Mouse (Mus musculus) spleen, embryonic (tissue): ENCODE data around the gene Wrap53.
"Not testable (repeated sequence)": the region's sequence is repeated elsewhere in the genome, so short reads cannot be mapped to it uniquely, and the experiment has no call there.

Experiments
- CTCF ChIA-PET: fragments of 350-600 bp; sonication (Branson Sonifier 250); formaldehyde crosslinking; loops from one replicate; lab custom pipeline; 2022; lab: Charles Lee

Wrap53 gene

GRCm38 (mm10) chr11:69580091-69580514, at the start of gene Wrap53, which contains the start of gene Trp53:
Wrap53 (minus strand) TSS chr11:69580255.
Trp53 (plus strand) TSS chr11:69580359.
- CTCF ChIA-PET: no interaction called here

- CTCF ChIA-PET: no interaction called here
These were observed 49.7 kb upstream of the Wrap53 start for GRCm38 (mm10) chr11:69629802-69630201.

GRCm38 (mm10) chr11:69628286-69628685, 48.2 kb upstream of the Wrap53 start:
- CTCF ChIA-PET: interaction anchor here (1.1 kb wide), 1 partner anchor 35 kb away, joined by 4 read pairs; no protein-coding TSS in a partner anchor

GRCm38 (mm10) chr11:69624339-69624738, 44.3 kb upstream of the Wrap53 start:
- CTCF ChIA-PET: not testable (repeated sequence)

- CTCF ChIA-PET: no interaction called here
These were observed 43.0 kb upstream of the Wrap53 start for GRCm38 (mm10) chr11:69623006-69623405.

- CTCF ChIA-PET: no interaction called here
These were observed 42.4 kb upstream of the Wrap53 start for GRCm38 (mm10) chr11:69622406-69622805.

GRCm38 (mm10) chr11:69621571-69622268, 41.7 kb upstream of the Wrap53 start, which contains the start of gene Sat2:
Sat2 (plus strand) TSS chr11:69622024.
- CTCF ChIA-PET: no interaction called here

- CTCF ChIA-PET: interaction anchor here (0.6 to 0.7 kb wide), 3 partner anchors 89 to 769 kb away, joined by 4 to 6 read pairs (median 4); no protein-coding TSS in a partner anchor
These were observed 40.5 kb upstream of the Wrap53 start for GRCm38 (mm10) chr11:69620394-69621081.

GRCm38 (mm10) chr11:69617805-69618204, 37.8 kb upstream of the Wrap53 start, which contains the start of gene Shbg:
Shbg (minus strand) TSS chr11:69617905.
- CTCF ChIA-PET: no interaction called here

- CTCF ChIA-PET: no interaction called here
These were observed 36.7 kb upstream of the Wrap53 start for GRCm38 (mm10) chr11:69616781-69617180.

- CTCF ChIA-PET: interaction anchor here (0.7 to 1.4 kb wide), 4 partner anchors 17 to 200 kb away, joined by 5 to 20 read pairs (median 8); no protein-coding TSS in a partner anchor
These were observed 34.2 kb upstream of the Wrap53 start for GRCm38 (mm10) chr11:69614257-69614588.

- CTCF ChIA-PET: interaction anchor here (0.5 to 1.4 kb wide), 5 partner anchors 17 to 199 kb away, joined by 4 to 20 read pairs (median 7); no protein-coding TSS in a partner anchor
These were observed 33.6 kb upstream of the Wrap53 start for GRCm38 (mm10) chr11:69613553-69614256.

GRCm38 (mm10) chr11:69610899-69611298, 30.8 kb upstream of the Wrap53 start:
- CTCF ChIA-PET: no interaction called here

GRCm38 (mm10) chr11:69609416-69609815, 29.4 kb upstream of the Wrap53 start:
- CTCF ChIA-PET: no interaction called here

GRCm38 (mm10) chr11:69608525-69608924, 28.5 kb upstream of the Wrap53 start:
- CTCF ChIA-PET: no interaction called here

- CTCF ChIA-PET: interaction anchor here (0.5 to 0.7 kb wide), 2 partner anchors 629 to 1027 kb away, joined by 5 to 6 read pairs; no protein-coding TSS in a partner anchor
These were observed 26.8 kb upstream of the Wrap53 start for GRCm38 (mm10) chr11:69606832-69607231.

GRCm38 (mm10) chr11:69606491-69606795, 26.4 kb upstream of the Wrap53 start:
- CTCF ChIA-PET: no interaction called here

GRCm38 (mm10) chr11:69605726-69606490, 25.9 kb upstream of the Wrap53 start, which contains the start of gene Atp1b2:
Atp1b2 (minus strand) TSS chr11:69605942.
- CTCF ChIA-PET: interaction anchor here (0.7 kb wide), 1 partner anchor 602 kb away, joined by 3 read pairs; no protein-coding TSS in a partner anchor

GRCm38 (mm10) chr11:69604795-69605664, 25.0 kb upstream of the Wrap53 start:
- CTCF ChIA-PET: interaction anchor here (0.7 kb wide), 1 partner anchor 601 kb away, joined by 3 read pairs; no protein-coding TSS in a partner anchor

GRCm38 (mm10) chr11:69604347-69604746, 24.3 kb upstream of the Wrap53 start:
- CTCF ChIA-PET: no interaction called here
